Mouse (Mus musculus): Measurements from ENCODE around the gene Prkg1.

Gene Prkg1

DNA sequence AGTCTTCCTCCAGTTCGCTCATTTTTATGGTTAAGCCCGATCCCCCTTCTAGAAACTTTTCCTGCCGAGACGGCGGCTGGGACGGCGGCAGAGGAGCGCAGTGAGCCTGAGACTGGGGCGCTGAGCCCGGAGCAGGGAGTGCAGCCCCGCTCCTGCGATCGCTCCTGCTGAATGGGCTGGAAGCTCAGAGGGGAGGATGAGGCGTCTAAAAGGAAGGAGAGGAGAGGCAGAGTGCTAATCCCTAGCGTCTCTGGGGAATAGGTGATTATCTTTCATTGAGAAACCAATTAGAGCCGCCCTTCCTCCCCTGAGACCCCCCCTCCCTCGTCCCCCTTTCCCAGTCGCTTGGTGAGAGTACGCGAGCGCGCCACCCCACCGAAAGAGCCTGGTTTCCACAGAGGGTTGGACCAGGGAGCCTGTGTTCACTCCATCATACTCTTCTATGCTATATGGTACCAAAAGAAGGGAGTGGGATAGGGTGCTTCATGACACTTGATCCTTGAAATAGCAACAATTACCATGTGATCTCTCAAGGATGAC is at the start of gene Prkg1:
Gene Prkg1 (minus strand): TSS at position 233 of the 540 bp plus-strand sequence.
- peak; percentile 33 to 72 for DNase-seq (ENCODE audit: inconsistent age in 2 of 2, low spot score in 1 of 2)

DNA sequence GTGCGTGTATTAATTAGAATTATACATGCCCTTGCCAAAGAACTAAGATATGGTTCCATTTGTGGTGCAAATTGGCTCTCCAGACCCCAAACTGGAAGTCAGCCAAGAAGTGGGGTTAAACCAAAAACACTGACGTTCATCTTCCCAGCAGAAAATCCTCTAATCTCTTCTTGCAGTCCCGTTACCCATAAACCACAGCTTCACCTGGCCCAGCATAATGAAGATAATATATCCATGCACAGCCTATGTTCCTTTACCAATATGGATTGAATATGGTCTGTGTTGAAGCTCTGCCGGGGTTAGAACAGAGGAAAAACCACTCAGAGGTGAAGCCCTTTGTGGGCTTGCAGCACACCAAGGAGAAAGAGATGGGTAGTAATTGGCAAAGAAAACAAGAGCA is 48.3 kb upstream of the Prkg1 start:
- DNase-seq (ENCODE audit: inconsistent age in 2 of 2, low spot score in 1 of 2): no peak

DNA sequence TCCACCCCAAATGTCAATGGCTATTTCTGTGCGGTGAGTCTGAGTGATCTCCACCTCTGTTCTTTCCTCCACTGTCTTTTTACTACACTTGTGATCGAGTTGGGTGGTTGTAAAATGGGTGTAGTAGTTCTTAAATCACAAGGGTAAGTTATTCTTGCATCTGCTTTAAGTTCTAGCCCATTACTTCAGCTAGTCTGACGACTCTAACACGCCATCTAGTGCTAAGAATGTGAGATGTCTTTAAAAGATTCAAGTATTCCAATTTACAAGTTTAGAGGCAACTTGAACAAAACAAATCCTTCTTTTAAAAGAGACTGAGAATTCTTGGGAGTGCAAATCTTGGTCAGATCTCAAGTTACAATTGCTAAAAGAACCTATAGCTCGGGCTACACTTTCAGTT is 46.5 kb upstream of the Prkg1 start:
- peak in 1 of 2 experiments; percentile 46 for DNase-seq (ENCODE audit: inconsistent age in 2 of 2, low spot score in 1 of 2)

DNA sequence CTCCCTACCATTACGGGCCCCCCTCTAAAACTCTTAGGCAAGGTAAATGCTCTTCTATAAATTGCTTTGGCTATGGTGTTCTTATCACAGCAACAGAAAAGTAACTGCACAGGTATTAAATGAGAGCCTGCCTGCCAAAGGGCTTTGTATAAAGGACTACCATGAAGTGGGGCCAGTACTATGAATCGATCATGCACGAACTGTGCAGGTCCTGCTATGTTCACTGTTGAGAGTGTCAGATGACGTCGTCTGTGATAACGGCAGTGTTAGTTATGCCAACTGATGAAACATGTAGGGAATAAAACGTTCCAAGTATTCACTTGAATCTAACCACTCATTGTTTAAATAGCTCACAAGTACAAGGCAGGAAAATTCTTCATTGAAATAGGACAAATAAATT is 40.6 kb upstream of the Prkg1 start:
- DNase-seq (ENCODE audit: inconsistent age in 2 of 2, low spot score in 1 of 2): no peak

DNA sequence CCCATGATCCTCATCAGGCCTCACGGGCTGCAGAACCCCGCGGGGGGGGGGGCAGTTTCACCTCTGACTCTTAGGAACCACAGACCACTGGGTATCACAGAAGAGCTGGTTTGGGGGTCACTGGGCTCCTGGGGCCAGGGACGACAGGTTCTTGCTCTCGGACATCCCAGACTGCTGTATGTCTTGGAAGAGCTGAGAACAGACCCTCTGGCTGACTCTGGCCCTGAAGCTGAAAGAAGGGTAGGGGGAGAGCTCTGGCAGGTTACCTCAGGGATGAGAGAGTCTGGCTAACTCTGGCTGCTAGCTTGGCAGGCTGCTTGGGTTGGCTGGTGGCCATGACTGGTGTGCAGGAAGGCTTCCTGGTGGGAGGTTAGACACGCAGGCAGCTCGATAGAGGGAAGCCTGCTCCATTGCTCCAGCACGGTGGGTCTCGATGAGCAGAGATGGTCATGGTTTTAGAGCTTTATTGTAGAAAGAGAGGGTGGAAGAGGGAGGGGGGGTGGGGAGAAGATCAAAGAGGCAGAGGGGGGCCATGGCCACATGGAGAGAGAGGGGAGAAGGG is 30.7 kb upstream of the Prkg1 start:
- no peak for DNase-seq (ENCODE audit: inconsistent age in 2 of 2, low spot score in 1 of 2)

DNA sequence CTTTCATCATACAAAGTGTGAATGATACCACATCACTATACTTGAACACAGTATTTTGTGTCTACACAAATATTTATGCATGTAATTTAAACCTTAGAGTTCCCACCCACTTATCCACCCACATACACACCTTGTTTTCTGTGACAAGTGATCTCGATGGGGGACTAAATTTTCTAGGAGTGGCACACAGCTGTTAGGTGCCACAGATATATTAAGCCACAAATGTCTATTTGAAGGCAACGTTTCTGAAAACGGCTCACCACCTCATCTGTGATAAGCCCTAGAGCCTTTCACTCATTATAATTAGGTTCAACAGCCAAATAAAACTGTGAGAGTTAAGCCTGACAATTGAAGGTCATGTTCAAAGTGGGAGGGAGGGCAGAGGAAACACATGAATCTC is 26.9 kb upstream of the Prkg1 start:
- DNase-seq (ENCODE audit: inconsistent age in 2 of 2, low spot score in 1 of 2): no peak

DNA sequence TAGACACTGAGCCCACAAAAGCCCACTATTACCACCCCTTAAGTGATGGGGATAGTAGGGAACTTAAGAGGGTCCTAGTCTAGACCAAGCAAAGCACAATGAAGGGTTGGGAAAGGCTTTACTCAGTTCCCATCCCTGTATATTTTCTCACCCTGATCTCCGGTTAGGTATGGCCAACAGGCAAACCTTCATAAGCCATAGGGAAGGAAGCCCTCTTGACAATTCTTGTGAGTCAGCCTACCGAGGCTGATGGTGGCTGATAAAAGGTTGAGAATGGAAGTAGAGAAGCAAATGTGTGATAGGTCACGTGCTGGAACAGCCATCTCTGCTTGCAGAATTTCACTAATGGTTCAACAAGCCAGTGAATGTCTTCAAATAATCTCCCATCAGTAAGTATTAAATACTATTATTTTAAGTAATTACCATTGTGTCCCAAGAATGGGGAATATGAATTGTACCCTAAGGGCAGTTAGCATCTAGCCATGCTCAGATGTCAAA is 16.7 kb upstream of the Prkg1 start:
- DNase-seq (ENCODE audit: inconsistent age in 2 of 2, low spot score in 1 of 2): no peak

DNA sequence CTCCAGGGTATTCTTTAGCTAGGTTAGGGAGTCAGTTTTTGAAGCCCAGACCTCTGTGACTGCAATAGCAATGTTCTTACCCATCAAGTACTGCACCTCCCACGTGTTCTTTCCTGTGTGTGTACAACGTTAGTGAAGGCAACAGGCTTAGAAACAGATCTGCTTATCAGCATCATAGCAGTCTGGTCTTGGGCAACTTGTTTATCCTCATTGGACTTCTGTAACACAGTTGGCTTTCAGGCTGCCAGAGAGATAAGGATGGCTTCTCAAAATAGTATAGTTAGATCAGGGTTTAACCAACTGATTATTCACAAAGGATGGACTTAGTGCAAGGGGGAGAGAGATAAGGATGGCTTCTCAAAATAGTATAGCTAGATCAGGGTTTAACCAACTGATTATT is 16.2 kb upstream of the Prkg1 start:
- DNase-seq (ENCODE audit: inconsistent age in 2 of 2, low spot score in 1 of 2): no peak

DNA sequence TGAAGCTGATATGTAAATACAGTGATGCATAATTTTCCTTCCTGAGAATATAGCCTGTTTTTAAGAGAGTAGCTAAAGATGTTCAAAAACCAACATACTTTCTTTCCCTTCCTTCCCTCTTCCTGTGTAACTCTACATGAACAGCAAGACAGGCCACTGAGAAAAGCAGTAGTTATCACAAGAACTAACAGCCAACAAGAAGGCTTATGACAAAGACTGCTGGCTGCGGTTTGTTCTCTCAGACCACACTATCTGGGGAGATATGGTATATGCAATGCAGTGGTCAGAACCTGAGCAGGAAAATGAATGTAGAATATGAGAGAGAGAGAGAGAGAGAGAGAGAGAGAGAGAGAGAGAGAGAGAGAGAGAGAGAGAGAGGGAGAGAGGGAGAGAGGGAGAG is 15.4 kb upstream of the Prkg1 start:
- no peak for DNase-seq (ENCODE audit: inconsistent age in 2 of 2, low spot score in 1 of 2)

DNA sequence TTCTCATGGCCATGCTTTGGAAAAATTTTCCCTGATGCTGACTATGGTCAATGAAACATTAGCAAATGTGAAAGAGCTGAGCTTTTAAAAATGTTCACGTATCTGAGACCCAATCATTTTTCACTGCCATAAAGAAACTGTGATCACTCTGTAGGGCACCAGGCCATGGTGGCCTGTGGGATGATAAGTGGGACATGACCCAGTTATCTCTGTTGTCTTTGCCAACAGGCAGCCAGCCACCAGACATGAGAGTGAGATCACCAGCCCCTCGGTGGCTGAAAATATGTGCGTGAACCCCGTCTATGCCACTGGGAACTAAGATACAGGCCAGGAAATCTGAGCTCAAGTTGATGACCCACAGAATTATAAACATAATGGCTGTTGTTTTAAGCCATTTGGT is 14.2 kb upstream of the Prkg1 start:
- no peak for DNase-seq (ENCODE audit: inconsistent age in 2 of 2, low spot score in 1 of 2)

DNA sequence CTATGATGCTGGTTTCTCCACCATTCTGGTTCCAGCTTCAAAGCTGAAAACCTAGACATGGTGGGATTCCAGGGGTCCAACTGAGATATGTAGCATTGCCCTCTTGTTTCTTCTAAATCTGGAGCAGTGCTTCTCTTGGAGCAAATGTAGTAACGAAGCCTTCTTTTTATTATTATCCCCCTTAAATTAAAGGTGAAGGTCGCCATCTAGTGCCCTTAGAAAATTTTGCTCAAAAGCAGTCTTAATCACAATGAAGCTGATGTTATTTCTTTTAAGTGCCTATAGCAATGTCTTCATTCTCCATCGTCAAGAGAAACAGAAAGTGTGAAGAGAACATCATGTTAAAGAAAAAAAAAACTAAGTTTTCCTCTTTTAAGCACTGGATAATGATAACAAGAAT is 2.2 kb upstream of the Prkg1 start:
- DNase-seq (ENCODE audit: inconsistent age in 2 of 2, low spot score in 1 of 2): peak in 1 of 2 experiments; percentile 36

DNA sequence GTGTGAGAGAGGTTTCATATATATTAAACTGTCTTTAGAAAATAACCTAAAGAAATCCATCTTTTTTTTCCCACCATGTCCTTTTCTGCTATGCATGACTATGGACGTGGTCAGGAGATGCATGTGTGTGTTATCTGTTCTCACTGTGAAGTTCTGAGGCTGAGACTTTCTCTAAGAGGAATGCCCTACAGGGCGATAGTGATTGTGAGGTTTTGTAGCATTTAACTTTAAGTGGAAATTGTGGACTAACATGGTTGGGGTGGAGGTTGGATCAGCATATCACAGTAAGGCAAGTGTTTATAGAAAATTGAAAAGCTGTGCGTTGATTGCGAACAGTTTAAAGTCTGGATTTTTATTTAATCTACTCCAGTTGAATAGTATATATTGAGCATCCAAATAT is 618 bp upstream of the Prkg1 start:
- no peak for DNase-seq (ENCODE audit: inconsistent age in 2 of 2, low spot score in 1 of 2)

DNA sequence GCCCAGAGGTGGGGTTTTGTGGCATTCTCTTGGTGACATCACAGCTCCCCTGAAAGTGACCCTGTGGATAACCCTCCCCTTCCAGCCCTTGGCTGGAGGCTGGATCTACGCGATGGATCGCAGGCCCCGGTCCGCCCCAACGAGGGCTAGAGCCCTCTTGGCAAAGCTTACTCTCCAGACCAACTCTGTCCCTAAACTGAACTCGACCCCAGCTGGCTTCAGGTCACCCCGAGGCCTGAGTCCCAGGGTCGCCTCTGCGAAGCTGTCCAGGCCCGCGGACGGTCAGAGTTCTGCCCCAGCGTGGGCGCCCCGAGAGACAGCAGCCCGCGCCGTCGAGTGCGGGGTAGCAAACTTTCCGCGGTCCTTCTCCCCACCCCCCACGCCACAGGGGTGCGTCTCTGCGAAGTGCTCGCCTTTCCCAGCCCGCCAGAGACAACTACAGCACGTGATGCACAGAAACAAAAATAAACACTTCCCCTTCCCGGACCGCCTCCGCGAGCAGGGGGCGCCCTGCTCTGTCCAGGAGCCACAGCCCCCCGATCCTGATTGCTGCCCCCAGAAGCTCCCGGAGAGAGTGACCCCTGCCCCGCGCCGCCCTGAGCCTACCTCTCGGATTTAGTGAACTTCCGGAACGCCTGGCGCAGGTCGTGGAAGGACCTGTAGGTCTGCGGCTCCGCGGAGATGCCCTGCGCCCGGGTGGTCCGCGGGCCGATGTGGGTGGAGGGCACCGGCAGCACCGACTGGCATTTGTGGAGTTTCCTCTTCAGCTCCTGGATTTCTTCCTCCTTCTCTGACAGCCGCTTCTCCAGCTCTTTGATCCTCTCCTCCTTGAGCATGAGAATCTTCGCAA is 657 bp downstream of the Prkg1 start:
- peak; percentile 45 to 72 for DNase-seq (ENCODE audit: inconsistent age in 2 of 2, low spot score in 1 of 2)

DNA sequence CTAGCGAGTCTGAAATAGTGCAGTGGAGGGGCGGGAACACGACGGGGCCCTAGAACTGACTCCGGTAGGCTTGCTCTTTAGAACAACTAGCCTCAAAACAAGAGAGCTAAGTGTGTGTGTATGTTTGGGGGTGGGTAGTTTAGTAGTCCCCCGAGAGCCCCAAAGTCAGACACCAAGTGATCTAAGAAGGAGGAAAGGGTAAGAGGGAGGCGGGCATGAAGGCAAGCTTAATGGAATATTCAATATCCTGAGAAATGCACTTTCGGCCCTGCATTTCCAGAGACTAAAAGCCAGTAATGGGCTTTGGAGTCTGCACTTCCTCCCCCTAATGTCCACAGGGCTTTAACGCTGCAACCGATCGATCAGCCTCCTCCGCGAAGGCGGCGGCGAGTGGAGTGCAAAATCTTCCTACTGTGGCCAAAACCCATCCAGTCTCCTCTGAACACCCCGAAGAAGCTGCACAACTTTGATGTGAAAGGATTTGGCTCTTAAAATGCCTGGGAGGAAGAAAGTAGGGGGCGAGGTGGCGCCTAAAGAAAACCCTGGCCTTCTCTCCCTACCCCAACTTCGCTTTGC is 1.5 kb downstream of the Prkg1 start:
- DNase-seq (ENCODE audit: inconsistent age in 2 of 2, low spot score in 1 of 2): peak in 1 of 2 experiments; percentile 30

DNA sequence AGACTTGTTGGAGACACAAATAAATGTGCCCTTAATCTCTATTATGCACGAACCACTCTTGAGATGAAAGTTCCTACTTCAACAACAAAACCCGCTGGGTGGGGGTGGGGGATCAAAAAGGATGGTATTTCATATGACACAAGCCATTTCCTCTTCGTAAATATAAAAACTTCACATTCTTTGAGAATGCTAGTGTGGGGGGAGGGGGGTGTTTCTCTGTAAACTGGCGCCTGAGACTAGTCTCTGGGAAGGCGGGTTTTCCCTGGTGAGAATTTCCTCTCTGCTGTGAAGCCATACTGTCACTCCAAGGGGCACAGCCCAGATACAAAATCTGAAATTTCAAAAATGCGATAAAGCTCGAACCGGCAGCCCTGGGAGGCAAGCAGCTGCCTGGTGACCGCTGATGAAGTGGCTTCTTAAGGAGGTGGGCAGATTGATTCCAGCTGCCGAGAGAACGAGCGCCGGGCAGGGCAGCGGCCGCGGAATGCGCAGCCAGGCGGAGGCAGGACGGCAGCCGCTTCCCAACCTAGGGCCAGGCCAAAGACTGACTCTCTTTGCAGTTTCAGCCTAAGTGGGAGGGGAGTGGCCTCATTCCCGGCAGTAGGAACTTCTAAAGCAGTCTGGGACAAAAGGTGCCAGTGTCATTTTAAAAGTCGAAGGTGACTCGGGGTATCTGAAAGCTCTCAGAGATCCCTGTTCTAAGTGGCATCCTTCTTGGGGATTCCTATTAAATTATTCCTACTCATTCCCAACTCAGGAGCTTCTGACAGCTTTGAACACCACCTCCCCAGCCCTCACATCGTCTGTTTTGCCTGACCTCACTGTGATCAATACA is 2.2 kb downstream of the Prkg1 start:
- DNase-seq (ENCODE audit: inconsistent age in 2 of 2, low spot score in 1 of 2): peak; percentile 31 to 74

DNA sequence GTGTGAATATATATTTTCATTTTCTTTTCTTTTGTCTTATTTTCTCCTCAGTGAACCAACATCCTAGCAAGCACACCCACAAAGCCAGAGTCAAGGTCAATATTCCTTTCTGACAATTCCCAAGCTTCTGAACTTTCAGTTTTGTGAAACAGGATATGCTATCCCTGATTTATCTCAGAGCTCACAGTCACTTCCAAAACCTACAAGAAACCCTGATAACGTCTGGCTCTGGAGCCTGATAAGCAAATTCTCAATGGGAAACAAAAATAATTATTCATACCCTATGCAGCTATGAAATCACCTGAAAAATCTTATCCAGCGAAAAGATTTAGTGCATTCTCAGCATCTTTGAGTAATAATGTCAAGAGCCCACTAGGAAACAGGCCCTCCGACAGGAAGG is 5.0 kb downstream of the Prkg1 start:
- no peak for DNase-seq (ENCODE audit: inconsistent age in 2 of 2, low spot score in 1 of 2)

DNA sequence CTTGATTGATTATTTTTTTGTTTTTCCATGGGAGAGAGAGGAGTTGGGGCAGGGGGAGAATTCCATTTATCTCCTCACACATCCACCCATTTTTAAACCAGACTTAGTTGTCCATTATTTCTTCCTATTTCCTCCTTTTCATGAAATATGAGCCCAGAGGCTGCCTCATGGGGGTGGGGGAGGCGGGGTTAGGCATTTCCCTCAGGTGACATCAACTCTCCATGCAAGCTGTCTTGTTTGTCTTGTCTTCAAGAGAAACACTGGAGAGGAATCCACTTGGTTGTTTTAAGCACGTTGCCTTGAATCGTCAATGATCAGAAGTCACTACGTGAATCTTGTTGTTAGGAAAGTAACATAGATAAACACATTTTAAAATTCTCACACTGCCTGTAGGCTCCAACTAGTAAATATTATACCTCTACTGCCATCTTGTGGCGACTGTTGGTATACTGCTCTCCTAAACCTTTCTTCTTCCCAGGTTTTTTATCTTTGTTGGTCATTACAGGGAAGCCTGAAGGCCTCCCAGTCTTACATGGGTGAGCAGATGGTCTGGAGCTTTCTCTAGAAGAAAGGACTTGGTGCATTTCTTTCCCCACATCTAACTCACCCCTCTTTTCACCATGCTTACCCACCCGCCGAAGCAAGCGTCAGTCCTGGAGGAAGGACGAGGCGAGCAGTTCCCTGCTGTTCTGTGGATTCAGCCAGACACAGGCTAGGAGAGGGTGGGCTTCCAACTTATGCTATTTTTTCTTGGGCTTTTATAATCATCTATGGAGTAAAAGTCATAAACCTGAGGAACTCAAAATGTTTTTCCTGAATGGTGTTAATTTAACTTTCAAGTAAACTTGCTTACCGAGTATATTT is 8.7 kb downstream of the Prkg1 start:
- peak in 1 of 2 experiments; percentile 86 for DNase-seq (ENCODE audit: inconsistent age in 2 of 2, low spot score in 1 of 2)

DNA sequence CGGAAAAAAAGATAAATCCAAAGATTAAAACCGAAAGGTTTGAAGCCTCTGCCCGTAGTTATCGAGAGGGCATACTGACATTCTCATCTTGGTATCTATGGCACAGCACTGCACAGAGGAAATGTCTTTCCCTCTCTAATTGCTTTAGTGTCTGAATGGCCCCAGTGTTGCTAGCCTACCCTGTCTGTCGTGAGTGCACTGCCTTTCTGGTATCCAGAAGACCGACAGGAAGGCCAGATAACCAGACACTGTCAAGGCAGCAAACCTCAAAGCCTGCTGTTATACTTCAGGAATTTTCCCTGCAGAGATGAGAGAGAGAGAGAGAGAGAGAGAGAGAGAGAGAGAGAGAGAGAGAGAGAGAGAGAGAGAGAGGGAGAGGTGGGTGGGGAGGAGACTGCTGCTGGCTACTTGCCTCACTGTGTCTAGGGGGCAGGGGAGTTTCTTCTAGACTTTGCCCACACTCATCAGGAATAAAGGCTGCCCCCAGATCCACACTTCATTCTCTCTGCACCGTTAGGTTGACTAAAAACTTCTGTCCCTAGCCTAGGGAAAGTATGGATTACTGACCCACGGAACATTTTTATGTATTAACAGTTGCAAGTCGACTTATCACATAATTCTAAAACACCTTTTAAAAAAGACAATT is 10.1 kb downstream of the Prkg1 start:
- DNase-seq (ENCODE audit: inconsistent age in 2 of 2, low spot score in 1 of 2): no peak

DNA sequence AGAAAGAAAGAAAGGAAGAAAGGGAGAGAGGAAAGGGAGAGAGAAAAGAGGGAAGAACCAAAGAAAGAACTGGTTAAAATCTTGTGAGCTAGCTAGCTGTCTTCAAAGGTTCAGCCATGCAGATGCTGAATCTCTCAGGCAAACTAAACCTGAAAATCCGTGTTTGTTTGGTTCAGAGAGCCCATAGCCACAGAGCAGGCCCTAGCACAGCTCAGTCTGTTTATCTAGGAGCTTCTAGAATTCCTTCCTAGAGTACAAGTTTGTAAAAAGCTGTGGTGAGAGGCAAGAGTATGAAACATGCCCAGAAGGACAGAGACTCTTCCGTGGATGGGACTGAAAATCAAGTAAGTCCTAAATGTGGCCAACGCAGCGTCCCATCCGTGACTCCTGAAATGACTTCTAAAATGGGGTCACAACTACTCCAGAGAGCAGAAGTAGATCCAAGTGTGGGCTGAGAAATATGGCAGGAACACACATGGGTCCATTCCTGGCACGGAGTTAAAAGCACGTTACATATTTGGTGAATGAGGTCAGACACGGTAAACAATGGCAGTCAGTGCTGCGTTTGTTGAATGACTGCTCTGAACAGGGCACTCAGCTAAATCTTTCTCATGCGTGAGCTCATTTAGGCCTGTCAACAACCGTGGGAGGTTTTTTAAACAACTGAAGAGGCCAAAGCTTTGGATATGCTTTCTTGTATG is 13.7 kb downstream of the Prkg1 start:
- DNase-seq (ENCODE audit: inconsistent age in 2 of 2, low spot score in 1 of 2): no peak

Data from adrenal gland, adult (tissue).